Mouse (Mus musculus) hindlimb bud, embryonic 11.5 days (tissue): ENCODE data around the gene Ercc6.
A peak's percentile ranks its signal among the peaks of the same experiment; 100 is the strongest.

ENCODE experiments used
- DNase-seq: peaks from one replicate; pipeline ENCODE4 v3.0.0-alpha.2; 2012; ENCODE audit warnings: low read depth, low spot score; ENCODE audit errors: extremely low spot score

Gene Ercc6

GRCm38 (mm10) chr14:32572519-32572918 is 59.2 kb downstream of the Ercc6 start:
- no peak for DNase-seq

GRCm38 (mm10) chr14:32578420-32578819 is 65.1 kb downstream of the Ercc6 start:
- no peak for DNase-seq

GRCm38 (mm10) chr14:32583696-32584095 is 70.4 kb downstream of the Ercc6 start:
- no peak for DNase-seq

DNA sequence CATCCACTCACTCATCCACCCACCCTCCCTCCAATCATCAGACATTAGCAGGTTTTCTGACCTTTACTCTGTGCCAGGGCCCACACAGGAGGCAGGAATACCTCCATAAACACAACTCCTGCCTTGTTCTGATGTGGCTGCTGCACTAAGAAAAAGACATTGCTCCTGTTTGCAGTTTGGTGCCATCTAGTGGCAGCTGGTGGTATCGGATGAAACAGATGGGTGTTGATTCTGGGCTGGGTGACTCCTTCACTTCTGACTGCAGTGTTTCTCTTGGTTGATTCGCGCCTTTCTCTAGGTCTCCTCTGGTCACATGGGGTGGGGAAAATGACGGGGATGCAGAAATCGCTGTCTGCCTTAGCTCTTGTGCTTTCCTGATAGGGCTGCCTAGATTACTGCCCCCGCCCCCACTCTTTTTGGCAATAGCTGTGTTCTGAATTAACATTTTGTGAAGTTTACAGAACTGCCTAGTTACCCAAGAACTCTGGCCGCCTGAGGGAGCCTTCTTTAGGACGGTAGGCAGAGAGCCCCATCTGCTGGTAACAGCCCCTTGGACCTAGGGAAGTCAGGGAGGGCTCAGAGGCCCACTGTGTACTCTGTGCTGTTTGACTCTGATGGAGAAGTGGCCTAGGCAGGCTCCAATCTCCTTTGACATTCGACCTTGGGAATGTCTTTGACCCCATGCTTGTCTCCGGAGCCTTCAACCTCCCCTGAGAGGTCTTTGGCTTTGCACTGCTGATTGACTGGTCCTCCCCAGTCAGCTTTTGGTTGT is 73.9 kb downstream of the Ercc6 start:
- peak; percentile 49 for DNase-seq

- no peak for DNase-seq
Measured at GRCm38 (mm10) chr14:32590377-32590776, 77.1 kb downstream of the Ercc6 start.

- peak; percentile 71 for DNase-seq
Measured at GRCm38 (mm10) chr14:32597232-32598231, 84.2 kb downstream of the Ercc6 start.

DNA sequence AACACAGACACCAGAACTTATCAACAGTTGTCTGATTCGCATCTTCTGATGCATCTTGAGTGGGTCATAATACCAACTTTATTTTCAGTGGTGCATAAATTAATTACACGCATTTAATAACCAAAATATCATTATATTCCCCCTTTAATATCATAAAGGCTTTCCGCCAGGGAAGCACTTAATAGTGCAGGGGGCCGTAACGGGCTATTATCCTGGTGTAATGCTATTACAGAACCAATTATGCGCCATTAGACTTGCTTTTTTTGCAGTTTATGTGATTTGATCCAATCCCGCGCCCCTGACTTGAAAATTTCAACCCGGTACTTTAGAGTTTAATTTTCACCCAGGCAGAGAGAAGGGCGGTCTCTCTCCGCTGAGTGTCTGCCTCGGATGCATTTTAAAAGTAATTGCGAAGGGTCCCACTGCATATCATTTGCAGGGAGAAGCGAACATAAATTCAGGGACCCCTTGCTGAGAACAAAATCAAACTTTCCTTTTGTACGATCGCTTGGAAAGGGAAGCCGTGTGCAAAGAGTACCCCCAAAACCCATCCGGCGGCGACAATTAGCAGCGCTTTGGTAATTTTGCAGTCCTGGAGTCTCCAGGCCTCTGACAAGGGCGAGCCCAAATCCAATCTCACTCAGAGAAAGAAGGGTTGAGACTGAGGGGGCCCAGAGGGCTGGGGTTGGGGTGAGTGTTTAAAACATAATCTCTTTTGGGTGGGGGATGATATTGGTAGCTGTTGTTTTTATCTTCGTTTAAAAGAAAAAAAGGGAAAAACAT is 85.3 kb downstream of the Ercc6 start:
- DNase-seq, result no peak

- no peak for DNase-seq
Measured at GRCm38 (mm10) chr14:32599290-32600041, 86.1 kb downstream of the Ercc6 start, which contains the start of gene Prrxl1. Gene Prrxl1 (plus strand): TSS chr14:32599407.

- no peak for DNase-seq
Measured at GRCm38 (mm10) chr14:32600110-32600509, 86.8 kb downstream of the Ercc6 start.

- no peak for DNase-seq
Measured at GRCm38 (mm10) chr14:32605508-32605907, 92.2 kb downstream of the Ercc6 start.

DNA sequence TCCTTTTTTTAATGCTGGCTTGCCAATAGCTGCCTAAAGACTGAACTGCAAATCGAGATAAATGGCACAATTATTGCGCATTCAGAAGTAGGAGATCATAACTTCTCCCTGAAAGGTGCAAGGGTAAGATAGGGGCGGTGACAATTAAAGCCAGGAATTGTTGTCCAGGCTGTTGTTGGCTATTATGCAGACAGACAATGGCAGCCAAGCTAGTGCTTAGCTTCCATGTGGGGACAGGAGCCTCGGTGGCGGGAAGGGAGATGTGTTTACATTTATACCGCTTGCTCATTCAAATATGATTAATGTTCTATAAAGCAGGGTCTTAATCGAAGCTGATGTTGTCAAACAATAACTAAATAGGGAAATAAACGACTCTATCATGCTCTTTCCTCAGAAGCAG is 93.0 kb downstream of the Ercc6 start:
- DNase-seq, result no peak

DNA sequence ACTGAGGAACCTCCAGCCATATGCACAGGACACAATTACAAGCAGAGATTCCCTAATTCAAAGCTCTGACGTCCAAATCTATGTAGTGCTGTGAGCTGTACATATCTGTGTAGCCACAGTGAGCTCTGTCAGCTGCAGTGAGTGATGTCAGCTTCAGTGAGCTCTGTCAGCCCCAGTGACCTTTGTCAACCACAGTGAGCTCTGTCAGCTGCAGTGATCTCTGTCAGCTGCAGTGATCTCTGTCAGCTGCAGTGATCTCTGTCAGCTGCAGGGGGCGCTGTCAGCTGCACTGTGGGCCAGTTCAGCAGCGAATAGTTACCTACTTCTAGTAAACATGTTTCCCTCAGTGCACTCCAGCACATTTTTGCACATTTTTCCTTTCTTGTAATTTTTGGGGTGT is 96.1 kb downstream of the Ercc6 start:
- DNase-seq, result no peak

GRCm38 (mm10) chr14:32617253-32617652 is 103.9 kb downstream of the Ercc6 start:
- DNase-seq, result no peak

- no peak for DNase-seq
Measured at GRCm38 (mm10) chr14:32624245-32624644, 110.9 kb downstream of the Ercc6 start.

GRCm38 (mm10) chr14:32624811-32625210 is 111.5 kb downstream of the Ercc6 start:
- no peak for DNase-seq

- DNase-seq, result no peak
Measured at GRCm38 (mm10) chr14:32627271-32627670, 114.0 kb downstream of the Ercc6 start.

DNA sequence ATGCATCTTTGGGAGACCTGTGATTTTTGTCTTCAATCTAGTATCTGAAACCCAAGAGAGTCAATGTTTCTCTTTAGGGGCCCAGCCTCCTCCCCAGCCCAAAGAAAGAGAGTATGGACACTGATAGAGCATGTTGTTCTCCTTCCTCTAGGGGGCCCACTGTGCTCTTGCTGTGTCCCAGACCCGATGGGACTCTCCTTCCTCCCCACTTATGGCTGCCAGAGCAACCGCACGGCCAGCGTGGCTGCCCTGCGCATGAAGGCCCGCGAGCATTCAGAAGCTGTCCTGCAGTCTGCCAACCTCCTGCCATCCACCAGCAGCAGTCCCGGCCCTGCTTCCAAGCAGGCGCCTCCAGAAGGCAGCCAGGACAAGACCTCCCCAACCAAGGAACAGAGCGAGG is 115.3 kb downstream of the Ercc6 start:
- DNase-seq, result no peak
